Mouse (Mus musculus): ENCODE measurements around the gene Sipa1l1. TPM values are rescaled to one million over a fixed set of nuclear protein-coding genes. Genes with fewer than 3 reads are reported as not detected.

Gene Sipa1l1
- 10 to 100 TPM; 24.3 to 26.9 TPM for total RNA-seq (2021)
- long read RNA-seq, experiment 1, partial matches to known transcripts = 3 of 5 reads
- long read RNA-seq, experiment 1, other reads (novel, unspliced or antisense) = 2 of 5 reads
- long read RNA-seq, experiment 2, partial matches to known transcripts = 0 of 1 reads
- long read RNA-seq, experiment 2, other reads (novel, unspliced or antisense) = 1 of 1 reads

DNA sequence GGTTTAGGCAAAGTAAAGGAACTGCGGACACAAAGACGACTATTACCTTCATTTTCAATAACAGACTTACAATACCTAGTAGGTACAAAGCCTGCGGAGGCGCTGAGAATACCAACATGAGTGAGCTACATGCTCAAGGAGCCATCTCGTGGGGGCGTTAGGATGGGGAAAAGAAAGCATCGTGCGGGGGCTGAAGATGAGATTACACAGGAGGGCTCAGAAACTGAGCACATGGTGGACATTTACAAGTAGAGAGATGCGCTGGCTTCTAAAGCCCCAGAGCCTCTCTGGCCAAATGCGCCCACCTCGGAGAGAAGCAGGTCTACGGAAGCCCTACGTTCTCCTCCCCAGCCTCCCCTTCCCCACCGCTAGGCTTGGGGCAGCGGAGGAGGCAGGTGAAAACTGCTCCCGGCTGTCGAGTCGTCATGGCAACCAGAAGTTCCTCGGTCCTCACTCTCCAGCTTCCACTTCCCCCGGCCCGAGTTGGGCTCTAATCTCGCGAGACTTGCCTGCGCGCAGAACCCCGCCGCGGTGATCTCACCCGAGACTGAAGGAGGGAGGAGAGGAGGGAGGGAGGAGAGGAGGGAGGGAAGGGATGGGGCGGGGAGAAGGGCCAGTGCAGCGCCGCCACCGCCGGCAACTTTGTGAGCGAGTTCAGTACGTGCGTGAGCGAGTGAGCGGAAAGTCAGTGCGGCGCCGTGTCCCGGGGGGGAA is at the start of gene Sipa1l1:
Gene Sipa1l1, plus strand, starts transcription at position 501 of the 714 bp plus-strand sequence.
- DNase-seq = peak; percentile 96 to 97

DNA sequence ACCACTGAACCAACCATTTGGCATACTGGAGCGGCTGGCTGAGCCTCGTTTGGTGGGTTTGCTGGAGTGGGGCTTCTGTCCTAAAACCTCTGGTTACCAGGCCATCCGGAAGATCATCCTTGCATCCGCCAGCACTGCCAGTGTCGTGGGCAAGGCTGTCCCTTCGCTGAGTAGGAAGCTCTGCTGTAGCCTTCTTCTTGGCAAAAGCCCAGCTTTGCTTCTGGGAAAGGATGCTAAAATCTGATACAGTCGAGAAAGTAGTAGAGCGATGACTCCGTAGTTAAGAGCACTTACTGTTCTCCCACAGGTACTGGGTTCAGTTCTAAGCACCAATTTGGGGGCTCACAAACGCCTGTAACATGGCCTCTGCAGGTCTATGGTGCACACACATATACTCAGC is 47.2 kb upstream of the Sipa1l1 start:
- DNase-seq = no peak

DNA sequence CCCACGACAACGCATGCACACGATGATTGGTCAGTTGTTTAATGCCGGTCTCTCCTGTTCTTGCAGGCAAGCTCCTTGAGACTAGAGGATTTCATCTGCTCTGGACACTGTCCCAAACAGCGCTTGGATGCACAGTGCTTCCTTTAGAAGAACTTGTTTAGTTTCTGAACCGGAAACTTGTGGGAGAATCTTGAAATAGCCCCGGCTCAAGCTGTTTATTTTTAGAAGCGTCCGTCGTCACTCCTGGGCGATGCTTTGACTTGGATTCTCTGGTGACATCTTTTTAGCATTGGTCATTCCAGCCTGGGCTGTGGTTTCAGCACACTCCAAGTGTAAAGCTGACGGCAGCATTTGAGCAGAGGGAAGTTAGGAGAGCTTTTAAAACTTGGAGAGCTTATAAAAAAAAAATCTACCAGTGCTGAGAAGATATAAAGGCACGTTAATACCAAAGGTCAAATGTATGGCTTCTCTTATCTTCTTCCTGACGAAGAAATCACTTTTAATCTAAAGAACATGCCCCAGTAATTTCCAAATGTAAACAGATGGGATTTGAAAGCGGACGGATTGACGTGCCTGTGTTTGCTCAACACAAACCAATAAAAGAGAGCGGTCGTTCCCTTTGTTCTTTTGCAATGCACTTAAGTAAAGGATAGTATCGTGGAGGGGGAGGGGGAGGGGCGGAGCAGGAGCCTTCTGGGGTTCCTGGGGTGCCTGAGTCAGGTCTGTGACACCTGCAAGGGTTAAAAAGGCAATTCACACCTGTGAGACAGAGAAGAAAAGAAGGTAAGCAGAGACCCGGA is 46.5 kb upstream of the Sipa1l1 start:
- DNase-seq = peak; percentile 11 to 47

DNA sequence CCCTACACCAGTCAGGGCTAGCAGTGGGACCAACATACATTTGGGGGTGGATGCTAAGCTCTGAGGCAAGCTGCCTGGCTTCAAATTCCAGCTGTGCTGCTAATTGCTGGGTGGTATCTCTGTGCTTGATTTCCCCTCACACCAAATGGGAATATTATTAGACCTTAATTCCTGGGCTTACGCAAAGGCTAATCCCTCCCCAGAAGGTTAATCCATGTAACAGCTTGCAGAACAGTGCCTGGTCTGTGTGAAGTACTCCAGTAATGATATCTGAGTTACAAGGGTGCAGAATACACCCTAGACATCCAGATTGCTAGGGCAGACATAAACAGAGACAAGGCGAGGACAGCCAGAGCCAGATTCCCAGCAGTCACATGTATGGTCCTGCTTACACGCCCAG is 42.3 kb upstream of the Sipa1l1 start:
- DNase-seq = no peak

DNA sequence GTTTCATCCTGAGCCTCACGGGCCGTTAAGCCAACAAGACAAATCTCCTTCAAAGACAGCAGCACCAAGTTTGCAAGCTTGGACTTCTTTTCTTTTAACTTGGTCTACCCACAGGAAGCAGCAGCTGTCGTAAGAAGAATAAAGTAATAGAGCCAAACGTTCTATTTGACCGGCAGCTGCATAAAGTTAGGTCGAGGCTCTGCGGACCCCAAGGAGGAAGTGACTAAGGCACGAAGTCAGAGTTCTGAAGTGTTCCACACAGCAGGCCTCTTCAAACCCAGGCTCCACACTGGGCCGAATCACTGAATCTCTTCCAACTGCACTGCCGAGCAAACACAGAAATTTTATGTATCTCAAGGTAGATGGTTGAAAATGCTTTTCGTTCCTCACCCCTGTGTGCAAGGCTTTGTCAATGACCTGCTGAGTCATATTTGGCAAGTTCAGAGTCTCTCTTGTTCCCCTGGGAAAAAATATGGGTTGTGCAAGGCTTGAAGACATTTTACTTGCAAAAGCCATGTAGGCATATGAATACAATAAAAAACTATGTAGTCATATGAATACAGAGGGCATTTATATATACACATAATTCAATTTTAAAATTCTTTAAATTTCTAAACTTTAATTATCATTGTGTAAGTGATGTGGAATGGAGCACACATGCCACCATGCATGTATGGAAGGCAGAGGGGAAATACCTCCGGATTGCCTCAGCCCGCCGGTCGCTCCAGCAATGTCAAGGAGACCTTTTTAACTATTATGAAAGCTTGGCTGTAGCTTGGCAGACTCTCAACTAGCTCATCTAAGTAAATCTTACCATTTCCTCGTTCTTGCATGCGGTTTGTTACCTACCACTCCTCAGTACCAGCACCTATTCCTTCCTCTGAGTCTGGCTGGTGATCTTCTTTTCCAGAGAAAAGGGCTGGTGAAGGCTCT is 29.6 kb upstream of the Sipa1l1 start:
- DNase-seq = peak in 1 of 2 experiments; percentile 10

DNA sequence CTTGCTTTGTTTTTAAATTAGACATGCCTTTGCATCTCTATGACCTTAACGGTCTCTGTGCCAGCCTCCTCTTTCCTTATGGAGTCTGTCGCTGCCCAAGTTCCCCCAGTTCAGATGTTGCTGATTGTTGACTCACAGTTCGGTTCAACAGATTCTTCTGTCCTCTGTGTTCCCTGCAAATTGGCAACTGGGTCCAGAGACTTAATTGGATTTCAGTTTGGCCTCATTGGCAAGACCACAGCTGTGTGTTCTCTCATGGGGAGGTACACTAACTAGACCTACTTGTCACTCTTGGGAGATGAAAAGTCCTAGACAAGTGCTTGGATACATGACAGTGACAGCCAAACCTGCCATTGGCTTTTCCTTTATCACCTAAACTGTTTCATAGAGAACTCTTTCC is 25.7 kb upstream of the Sipa1l1 start:
- DNase-seq = no peak

DNA sequence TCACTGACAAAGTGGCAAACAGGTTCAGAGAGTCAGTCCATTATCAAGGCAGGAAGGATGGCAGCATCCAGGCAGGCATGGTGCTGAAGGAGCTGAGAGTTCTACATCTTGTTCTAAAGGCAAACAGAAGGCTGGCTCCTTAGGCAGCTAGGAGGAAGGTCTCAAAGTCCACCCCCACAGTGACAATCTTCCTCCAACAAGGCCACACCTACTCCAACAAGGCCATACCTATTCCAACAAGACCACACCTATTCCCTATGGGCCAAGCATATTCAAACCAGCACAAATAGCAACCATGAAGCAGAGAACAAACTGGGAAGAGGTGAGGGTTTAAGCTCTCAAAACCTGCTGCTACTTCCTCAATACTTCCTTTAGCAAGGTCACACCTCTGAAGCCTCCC is 23.9 kb upstream of the Sipa1l1 start:
- no peak for DNase-seq

DNA sequence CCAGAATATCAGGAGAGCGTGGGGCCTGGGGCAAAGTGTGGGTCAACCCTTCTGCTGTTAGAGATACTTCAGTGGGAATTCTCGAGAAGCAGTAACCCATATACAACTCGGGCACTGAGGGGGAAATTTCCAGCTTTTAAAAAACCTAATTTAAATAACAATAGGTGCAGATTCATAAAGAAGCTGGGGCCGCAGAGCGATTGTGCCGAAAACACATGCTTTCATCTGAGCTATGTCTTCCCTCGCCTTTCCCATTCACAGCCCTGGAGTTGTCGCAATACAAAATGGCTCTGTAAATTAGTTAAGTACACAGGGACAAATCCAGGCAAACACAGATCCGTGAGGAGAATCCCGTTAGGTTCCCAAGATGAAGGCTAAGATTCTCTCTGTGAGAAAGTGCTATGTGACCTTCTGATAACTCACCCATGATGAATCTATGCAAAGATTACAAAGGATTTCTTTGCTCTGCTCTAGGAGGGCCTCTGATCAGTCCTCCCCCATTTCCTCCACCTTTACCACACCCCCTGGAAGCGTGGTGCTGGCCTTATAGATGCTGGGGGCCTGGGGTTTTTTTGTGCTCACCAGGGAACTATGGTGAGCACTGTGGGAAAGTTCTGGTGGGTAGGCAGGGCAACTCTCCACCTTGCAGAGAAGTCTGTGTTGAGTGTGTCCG is 22.0 kb upstream of the Sipa1l1 start:
- no peak for DNase-seq

DNA sequence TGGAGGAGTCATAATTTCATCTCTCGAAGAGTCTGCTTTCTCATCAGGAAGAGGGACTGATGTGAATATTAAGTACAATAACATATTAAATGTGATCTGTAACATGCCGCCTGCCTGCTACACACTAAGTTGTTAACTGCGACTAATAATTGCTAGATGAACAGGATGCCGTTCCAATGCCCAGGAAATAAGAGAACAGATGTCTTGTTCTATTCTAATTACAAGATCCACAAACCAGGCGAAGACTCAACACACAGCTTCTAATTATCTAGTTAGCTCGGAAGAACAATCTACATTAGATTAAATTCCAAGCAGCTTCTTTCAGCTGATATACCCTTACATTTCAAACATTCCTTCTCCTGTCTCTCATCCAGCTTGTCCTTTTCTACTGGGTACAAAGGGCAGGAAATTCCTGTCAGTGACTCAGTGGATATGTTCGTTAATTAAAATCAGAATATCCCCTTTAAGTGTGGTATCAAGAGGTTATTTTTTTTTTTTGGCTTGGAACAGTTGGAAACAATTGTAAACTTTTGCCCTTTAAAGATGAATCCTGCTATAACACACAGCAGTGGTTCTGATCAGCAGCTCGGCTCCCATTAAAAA is 20.7 kb upstream of the Sipa1l1 start:
- DNase-seq = no peak

DNA sequence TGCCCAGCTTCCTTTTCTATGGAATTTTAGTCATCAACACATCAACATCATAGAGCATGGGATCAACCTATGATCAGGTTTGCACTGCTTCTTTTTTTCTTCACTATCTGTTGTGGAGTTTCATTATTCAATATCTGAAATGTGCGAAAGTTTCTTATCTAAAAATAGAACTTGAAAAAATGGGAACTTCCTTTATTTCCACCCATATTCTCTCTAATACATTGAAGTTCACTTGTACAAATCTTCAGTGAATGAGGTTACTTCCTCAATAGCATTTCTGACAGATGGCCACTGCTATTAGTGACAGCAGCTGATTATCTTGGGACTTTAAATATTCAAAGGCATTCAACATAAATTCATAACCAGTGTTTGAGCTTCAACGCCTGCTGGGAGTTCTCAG is 18.1 kb upstream of the Sipa1l1 start:
- no peak for DNase-seq

DNA sequence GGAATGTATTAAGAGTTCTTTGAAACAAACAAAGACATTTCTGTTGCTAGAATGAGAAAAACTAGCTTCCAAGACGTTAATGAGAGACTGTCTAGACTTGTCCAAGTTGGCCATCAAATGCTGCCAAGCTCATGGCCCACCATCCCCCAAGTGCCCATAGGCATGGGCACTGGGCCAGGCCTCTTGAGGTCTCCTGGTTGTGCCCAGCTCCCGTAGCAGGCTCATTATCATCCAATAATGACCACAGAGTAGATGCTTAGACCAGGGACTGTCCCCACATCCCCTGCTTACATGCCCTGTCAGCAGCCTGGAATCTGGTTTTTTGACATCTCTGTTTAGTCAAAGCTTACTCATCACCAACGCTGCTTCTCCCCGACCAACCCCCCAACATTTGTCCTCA is 14.6 kb upstream of the Sipa1l1 start:
- no peak for DNase-seq

DNA sequence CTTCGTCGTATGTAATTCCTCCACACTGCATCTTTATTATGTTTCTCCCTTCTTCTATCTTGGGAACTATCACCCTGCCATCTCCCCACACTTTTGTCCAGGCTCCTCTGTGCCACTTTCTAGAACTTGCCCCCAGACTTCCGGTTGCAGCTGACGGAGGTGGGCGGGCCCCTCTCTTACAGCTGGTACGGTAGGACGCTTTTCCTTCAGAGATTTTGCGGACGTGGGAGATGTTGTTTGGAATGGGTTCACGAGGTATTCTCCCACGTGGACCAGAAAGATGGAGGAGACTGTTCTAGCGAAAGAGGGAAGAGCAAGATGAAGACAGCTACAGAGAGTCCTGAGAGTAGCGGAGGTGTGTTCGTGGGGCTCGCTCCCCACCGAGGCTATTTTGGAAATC is 10.6 kb upstream of the Sipa1l1 start:
- no peak for DNase-seq

DNA sequence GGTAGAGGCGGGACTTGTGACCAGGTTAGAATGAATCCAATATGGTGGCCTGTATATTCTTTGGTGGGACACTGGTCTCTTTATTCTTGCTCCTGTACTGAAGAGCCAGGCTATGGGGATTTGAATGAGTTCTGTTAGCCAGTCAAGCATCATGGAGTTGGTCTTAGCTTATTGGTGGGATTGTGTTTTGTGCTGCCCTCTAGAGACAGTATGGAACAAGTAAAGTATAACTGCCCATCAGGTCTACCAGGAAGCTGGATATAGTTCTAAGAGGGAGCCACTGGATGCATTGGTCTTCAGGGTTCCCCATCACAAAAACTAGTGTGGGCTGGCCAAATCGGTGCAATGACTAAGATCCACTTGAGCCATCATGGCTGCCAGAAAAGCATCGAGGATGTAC is 9.7 kb upstream of the Sipa1l1 start:
- no peak for DNase-seq

DNA sequence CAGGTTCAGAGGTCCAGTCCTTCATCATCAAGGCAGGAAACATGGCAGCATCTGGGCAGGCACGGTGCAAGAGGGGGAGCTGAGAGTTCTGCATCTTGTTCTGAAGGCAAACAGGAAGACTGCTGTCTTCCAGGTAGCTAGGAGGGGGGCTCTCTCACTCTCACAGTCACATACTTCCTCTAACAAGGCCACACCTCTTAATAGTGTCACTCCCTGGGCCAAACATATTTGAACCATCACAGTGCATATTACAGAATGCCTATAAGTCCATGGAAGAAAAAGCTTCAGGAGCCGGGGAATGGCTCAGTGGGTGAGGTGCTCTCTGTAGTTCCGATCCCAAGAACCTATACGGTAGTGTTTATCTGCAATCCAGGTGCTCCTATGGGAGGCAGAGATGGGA is 3.5 kb upstream of the Sipa1l1 start:
- no peak for DNase-seq

DNA sequence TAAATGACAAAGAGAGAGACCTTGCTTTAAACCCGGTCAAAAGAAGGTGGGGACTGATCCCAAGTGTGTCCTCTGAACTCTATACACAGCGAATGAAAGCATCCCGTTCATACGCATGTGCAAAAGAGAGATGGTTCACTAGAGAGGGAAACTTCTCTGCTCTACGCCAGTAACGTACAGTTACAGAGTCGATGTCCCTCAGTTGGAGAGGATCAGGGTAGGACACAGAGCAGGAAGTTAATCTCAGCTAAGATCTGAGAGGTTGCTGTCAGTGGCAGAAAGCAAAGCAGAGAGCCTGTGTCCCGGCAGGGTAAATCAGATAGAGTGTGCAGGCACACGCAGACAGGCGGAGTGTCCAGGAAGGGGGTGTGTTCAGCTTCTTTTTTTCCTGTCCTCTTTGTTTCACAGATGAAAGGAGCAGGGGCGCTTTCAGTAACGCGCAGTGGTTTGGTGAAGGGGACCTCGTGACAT is 3.0 kb upstream of the Sipa1l1 start:
- no peak for DNase-seq

DNA sequence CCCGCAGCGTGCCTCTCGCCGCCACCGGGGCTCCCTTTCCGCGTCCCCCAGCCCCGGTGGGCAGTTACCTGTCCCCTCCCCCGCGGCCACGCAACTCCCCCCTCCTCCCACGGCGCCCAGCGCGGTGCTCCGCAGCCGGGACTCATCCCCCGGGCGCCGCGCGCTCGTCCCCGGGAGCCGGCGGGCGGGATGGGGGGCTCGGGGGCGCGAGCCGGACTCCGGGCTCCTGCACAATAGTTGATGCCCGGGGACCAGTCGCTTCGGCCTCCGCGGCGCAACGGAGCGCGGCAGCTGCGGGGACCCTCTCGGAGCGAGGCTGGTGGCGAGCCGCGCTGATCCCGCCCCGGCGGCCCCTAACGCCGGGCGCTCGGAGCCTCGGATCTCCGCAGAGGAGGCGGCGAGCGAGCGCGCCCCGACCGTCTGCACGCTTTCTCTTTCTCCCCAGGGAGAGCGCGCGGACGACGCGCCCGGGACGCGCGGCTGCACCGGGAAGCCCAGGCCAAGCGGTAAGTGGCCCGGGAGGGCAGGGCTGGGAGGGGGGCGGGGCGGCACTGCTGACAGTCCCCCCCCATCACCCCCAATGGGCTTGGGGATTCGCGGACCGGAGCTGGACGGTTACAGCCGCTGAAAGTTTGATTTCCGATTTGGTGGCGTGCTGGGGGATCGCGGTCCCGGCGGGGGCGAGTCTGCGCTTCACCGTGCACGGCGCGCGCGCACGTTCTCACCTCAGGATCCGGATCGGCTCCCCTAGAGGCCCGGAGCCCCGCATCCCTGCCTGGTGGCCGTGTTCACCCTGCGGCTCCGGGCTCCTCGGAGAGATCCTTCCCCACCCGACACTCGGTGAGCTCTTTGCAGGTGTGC is 681 bp downstream of the Sipa1l1 start:
- peak; percentile 74 to 83 for DNase-seq

DNA sequence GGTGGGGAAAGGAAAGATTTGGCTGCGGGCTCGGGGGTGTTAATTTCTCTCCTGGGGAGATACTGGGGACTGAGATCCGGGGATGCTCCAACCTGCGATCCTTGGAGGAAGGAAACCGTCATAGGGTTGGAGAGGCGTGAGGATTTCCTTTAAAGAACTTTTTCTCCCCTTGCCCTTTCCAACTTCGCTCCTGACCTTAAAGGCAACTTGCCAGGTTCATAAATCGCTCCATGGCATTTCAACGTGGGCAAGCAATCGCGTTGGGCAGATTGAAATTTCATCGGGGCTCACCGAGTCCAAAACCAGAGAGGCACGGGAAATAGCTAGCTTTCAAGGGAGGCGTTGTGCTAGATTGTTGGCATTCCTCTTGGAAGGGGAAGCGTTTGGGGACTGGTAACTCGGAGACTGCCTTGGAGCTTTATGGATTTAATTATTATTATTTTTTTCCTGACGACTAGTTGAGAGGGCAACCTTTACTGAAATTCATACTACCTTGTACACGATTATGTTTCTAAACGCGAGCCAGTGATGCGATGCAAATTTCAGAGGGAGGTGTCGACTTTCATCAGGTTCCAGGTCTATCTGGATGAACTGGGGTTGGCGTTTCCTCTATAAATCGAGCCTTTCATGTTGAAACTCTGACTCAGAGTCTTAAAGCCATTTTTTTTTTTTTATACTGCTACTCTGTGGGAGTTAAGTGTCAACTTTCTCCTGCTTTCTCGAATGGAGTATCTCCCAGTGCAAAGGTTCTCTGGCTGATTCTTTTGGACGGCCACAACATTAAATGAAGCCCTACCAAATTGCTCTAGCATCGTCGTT is 1.6 kb downstream of the Sipa1l1 start:
- peak; percentile 40 to 45 for DNase-seq

DNA sequence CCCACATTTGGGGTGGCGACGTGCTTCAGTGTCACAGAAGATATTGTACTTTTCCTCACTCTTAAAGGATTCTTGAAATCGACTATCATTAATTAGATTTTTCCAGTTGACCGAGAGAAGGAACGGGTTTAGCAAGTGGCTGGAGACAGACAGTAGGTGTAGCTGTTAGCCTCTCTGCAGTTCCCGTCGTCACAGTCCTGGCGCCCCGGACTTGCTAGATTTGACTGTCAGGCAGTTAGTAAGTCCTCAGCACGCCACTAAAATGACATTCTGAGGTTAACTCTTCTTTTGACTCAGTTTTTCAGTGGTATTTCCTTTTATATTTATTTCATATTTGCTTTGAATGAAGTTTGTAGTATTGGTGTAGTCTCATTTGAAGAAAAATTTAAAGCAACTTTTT is 2.5 kb downstream of the Sipa1l1 start:
- DNase-seq = peak in 1 of 2 experiments; percentile 42

DNA sequence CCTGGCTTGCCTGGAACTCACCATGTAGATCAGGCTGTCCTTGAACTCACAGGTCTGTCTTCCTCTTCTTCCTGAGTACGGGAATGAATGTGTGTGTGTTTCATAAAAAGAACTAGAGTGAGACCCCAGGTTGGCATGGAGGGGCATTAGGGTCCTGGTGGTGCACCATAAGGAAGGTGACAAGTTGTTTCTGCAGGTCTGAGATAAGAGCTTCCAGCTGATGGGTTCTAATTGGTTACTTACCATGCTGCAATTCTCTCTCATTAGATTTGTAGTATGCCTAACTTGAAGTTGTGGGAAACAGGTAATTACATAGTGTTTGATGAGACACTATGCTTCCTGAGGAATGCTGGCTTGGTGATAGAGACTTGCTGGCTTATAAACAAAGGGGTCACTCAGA is 4.5 kb downstream of the Sipa1l1 start:
- no peak for DNase-seq
